Mouse (Mus musculus): ENCODE results near the gene Espn.

Gene Espn

DNA sequence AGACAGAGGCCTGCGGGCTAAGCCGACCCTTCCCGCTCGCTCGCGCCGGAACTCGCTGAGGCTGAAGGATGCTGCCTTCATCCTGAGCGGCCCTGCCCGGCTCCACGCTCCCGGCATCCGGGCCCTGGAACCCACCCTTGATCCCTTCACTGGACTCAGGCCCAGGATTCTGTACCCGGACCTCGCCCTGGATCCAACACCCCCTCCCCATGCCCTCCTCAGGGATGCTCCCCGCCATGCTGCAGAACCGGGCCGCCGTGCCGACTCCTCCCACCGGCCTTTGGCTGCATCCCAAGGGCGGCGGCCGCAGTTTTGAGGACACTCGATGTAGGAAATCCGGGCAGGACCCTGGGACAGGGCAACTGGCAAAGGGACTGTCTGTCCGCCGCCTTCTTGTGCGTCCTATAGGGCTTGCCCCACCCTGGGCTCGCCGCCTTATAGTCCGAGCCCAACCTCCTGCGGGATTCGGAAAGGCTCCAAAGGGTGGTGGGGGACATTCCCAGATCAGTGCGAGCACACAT, 26.2 kb upstream of the Espn start:
- no peak for DNase-seq (ENCODE audit: low read depth, low spot score)

DNA sequence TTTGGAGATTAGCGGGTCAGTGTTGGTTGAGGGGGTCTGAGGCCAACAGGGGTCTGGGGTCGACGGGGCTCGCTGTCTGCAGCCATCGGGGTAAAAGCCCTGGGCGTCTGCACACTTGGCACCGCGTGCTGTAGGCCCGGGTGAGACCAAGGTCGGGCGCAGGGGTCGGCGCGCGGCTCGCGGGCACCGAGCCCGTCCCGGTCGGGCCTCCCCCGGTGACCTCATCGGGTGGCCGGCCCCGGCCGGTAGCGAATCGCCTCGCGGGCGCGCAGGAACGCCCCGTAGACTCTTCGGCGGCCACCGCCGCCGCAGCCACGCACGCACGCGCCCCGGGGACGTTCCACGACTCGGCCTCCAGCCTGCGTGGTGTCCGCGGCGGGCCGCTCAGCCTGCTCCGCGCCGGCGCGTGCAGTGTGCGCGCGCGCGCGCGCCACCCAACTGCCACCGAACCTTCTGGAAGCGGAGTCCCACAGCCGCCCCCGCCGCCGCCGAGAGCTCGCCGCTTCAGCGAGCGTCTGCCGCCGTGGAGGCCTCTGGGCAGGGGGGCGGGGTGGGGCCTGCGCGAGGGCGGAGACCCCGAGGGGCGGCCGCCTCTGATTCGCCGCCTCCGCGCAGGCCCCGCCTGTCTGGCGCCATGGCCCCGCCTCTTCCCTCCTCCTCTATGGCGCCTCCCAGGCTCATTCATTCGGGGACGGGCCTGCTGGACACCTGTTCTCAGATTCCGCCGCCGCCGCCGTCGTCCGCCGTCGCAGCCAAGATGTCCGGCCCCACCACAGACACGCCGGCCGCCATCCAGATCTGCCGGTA, 25.6 kb upstream of the Espn start, which contains the start of gene Acot7:
Gene Acot7 (plus strand): TSS at position 598 of the 807 bp plus-strand sequence.
- DNase-seq (ENCODE audit: low read depth, low spot score) = peak; percentile 95

DNA sequence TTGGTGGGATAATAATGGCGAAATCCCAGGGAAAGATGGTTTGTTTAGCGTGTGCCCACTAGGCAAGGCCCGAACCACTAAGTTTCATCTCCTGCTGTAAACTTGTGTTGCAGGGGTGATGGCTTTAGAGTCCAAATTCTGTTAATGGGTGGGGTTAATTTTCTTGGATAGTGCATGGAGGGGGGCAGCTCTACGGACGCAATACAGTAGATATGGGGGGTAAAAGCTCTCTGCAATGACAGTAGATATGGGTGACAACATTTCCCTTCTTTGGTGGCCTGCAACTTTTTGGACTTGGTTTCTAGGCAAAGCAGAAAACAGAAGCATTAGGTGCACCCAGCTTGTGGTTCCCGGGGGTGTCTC, 25.0 kb upstream of the Espn start:
- DNase-seq (ENCODE audit: low read depth, low spot score) = no peak

DNA sequence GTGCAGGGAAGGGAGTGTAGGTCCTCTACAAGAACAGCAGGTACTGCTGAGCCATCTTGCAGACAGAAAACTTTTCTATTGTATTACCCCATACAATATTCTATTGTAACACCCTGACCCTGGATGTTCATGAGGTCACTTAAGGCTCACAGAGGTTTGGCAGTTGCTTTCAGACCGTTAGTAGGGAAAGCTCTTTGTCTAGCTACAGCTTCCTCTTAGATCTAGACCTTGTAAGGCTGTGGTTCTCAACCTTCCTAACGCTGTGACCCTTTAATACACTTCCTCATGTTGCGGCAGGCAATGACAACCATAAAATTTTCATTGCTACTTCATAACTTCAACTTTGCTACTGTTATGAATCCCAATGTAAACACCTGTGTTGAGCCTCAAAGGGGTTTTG, 24.5 kb upstream of the Espn start:
- peak; percentile 44 for DNase-seq (ENCODE audit: low read depth, low spot score)

DNA sequence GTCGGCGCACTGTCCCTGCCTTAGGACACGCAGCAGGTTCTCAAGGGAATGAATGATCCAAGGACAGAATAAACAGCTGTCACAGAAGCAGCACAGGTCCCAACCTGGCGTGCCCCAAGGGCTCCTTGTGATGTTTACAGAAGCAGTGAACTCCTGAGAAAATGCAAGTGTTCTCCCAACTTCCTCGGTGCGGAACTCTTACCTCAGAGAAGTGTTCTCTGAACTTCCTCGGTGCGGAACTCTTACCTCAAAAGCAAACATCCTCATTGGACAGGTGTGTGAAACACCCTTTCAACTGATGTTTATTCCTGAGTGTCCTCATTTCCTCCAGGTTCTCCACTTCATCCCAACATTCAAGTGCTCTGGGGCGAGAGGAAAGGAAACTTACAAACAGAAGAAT, 21.8 kb upstream of the Espn start:
- no peak for DNase-seq (ENCODE audit: low read depth, low spot score)

DNA sequence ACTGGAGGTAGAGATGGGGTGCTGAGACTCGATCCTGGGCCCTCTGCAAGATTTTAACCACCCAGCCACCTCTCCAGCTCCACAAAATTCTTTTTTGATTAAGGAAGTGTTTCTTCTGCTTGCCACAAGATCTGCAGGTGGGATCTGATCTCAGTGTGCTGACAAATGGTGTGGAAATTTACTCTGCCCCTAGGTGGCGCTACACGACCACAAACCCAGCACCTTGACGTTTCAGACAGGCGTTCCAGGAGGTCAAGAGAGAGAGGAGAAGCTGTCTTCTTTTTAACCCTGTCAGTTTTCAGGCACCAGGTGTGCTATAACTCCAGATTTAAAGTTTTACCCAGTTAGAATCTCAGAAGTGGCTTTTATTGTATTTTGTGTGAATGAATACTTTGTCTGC, 20.9 kb upstream of the Espn start:
- peak; percentile 87 for DNase-seq (ENCODE audit: low read depth, low spot score)

DNA sequence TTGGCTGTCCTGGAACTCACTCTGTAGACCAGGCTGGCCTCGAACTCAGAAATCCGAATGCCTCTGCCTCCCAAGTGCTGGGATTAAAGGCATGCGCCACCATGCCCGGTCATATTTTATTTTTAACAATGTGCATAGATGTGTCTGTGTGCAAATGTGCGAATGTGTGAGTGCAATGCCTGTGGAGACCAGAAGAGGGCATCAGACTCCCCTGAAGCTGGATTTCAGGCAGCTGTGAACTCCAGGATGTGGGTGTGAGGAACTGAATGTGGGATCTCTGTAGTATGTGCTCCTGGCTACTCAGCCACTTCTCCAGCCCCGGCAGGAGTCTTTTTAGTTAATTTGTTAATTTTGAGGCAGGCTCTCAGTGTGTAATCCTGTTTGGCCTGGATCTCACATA, 19.4 kb upstream of the Espn start:
- peak; percentile 53 for DNase-seq (ENCODE audit: low read depth, low spot score)

DNA sequence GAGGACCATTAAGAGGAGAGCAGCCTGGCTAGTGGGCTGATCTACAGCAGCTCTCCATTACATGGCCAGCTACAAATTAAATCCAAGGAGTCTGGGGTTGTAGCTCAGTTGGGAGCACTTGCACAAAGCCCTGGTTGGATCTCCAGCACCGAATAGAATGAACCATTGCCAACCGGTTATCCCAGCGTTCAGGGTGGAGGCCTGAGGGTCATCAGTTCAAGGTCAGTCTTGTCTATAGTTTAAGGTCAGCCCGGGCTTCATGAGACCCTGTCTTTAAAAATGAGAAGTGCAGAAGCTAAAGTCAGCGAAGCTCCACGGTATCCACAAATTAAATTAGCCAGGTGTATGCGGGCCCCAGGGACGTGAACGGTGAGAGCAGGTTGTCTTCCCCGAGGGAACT, 18.1 kb upstream of the Espn start:
- no peak for DNase-seq (ENCODE audit: low read depth, low spot score)

DNA sequence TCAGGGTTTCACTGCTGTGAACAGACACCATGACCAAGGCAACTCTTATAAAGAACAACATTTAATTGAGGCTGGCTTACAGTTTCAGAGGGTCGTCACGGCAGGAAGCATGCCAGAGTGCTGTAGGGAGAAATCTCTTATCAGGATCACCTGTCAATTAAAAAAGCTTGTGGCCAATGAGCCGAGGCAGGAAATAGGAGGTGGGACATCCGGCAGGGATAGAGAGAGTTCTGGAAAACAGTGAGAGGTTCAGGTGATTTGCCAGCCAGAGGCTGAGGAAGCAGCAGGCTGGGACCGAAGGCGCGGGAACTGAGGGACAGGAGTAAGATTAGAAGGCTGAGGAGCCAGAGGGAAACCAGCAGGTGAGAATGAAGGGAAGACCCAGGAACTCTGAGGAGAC, 16.9 kb upstream of the Espn start:
- no peak for DNase-seq (ENCODE audit: low read depth, low spot score)

GRCm38 (mm10) chr4:152168052-152168451, 15.9 kb upstream of the Espn start:
- no peak for DNase-seq (ENCODE audit: low read depth, low spot score)

- DNase-seq (ENCODE audit: low read depth, low spot score) = peak; percentile 93
Measured at GRCm38 (mm10) chr4:152165036-152165931, 13.1 kb upstream of the Espn start.

DNA sequence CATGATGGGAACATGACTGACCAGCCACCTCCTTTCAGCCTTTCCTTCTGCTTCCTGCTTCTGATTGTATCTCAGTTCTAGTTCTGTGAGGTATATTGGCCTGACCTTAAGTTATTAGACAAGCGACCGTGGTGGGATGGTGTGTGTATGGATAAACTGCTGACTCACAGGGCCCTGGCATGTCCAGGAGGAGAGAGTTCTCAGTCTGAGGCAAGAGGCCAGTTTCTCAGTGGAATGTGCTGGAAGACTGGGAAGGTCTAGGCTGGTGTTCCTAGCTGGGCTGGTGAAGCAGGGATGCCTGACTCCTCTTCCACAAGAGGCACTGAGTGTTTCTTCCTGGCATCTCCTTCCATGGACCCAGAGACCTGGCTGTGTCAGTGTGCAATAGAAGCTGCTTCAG, 10.6 kb upstream of the Espn start:
- no peak for DNase-seq (ENCODE audit: low read depth, low spot score)

GRCm38 (mm10) chr4:152161601-152162000, 9.4 kb upstream of the Espn start:
- DNase-seq (ENCODE audit: low read depth, low spot score) = no peak

DNA sequence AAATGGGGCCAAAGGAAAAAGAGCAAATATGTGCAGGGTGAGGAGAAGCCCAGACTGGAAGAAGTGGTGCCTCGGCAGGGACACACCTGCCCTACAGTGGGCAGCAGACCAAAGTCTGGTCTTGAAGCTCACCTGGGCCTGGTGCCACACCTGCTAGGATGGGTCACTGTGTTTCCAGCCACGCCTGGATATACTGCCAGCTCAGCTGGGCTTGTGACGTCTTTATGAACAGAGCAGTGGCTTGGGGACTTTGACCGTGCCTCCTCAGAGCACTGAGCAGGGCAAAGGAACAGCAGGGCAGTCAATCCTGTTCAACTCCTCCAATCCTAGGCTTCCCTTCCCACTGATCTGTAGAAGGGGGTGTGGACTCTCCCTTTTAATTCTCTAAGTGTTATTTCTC, 8.6 kb upstream of the Espn start:
- DNase-seq (ENCODE audit: low read depth, low spot score) = no peak

DNA sequence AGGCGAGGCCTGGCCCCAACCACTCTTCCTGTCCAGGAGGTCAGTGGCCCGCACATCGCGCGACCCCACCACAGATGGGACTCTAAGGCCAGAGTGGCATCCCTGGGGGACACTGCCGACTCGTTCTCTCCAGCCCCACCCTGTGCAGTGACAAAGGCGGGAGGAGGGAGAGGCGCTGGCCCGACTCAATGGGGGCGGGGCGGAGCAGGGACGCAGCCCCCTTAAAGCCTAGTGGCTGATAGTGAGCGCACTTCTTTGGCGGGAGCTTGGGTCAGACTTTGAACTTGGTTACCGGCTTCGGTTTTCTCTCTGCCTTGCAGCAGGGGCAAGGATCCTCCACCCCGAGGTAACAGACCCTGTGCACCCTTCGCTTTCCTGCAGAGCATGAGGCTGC, 7.1 kb upstream of the Espn start:
- DNase-seq (ENCODE audit: low read depth, low spot score) = no peak

DNA sequence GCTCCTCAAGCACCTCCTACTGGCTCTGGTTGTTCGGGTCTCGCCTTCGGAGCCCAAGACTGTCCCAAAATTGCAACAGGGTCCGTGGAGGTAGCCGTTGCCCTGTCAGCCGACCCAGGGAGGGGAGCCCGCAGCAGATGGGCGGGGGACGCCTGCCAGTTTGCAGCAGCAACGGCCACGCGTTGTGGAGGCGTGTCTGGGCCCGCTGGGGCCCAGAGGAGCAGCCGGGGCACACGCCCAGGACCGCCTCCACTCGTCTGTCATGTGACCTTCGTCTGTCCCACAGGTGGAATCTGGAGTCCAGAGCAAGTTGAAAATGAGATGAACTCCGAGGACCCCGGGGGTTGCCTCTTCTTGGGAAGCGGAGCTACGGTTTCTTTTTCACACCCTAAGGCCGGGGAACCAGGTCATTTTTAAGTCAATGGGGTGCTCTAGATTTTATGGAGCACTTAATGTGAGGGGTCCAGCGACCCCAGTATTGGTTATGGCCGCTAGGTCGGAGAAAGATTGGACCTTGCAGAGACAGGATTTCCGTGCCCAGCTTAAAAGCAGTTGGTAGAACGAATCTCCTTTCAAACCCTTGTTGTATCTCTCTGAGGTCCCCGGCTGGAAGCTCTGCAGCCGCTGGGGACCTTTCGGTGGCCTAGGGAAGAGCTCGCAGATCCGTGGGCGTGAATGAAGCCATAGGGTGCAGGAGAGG, 6.6 kb upstream of the Espn start, which contains the start of gene Hes2:
Gene Hes2 (plus strand): TSS at position 283 of the 700 bp plus-strand sequence.
- DNase-seq (ENCODE audit: low read depth, low spot score) = no peak

DNA sequence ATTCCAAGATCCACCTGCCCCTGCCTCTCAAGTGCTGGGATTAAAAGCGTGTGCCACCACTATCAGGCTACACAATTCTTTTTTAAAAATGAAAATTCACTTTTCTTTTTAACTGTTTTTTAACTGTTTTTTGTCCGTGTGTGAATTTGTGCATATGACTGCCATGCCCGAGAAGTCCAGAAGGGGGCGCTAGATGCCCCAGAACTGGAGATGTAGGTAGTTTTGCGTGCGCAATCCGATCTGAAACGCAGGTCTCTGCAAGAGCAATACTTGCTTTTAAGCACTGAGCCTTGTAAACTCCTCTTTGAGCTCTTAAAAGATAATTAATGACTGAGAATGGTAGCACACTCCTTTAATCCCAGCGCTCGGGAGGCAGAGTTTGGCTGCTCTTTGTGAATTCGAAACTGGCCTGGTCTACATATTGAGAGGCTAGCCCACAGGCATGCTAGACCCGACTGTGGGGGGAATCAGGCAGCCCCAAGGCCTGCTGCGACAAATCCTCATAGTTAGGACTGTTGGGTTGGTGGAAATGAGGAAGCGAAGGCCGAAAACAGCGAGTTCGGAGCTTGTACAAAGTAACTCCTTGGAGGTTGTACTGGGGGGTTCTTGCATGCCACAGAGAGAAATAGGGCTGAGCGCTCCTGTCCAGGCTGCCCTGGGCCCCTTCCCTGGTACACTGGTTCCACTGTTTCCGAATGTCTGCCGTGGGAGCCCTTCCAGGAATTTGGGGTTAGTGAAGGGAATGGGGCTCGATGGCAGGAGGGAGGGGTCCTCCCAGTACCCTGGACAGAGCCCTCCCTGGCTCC, 5.8 kb upstream of the Espn start:
- DNase-seq (ENCODE audit: low read depth, low spot score) = peak; percentile 72

DNA sequence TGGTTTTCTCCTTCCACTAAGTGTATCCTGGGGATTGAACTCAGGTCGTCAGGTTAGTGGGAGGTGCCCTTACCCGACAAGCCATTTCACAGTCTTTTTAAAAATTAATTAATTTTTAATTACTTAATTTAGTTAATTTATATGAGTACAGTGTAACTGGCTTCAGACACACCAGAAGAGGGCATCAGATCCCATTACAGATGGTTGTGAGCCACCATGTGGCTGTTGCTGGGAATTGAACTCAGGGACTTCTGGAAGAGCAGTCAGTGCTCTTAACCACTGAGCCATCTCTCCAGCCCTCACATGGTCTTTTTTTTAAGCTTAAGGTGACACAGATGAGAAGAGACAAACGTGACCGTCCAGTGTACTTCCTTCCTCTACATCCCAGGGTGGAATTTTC, 2.8 kb upstream of the Espn start:
- no peak for DNase-seq (ENCODE audit: low read depth, low spot score)

DNA sequence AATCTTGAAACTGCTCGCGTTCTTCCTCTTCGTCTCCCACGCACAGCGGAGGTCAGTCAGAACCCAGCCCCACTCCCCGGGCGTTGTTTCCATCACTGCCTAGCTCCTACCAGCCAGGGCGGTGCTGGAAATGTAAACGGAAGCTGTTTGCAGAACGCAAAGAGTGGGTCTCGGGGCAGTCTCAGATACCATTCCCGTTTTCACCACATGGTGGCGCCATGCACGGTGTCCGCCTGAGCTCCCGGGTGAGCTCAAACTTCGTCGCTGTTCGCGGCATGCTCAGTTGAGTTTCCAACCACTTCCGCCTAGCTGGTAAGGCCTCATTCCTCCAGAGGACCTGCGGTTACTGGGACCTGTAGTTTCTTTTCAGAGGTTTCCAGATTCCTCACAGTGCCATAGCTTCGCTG, 1.6 kb upstream of the Espn start:
- peak; percentile 94 for DNase-seq (ENCODE audit: low read depth, low spot score)

- DNase-seq (ENCODE audit: low read depth, low spot score) = no peak
Measured at GRCm38 (mm10) chr4:152151451-152151965, 663 bp downstream of the Espn start.

DNA sequence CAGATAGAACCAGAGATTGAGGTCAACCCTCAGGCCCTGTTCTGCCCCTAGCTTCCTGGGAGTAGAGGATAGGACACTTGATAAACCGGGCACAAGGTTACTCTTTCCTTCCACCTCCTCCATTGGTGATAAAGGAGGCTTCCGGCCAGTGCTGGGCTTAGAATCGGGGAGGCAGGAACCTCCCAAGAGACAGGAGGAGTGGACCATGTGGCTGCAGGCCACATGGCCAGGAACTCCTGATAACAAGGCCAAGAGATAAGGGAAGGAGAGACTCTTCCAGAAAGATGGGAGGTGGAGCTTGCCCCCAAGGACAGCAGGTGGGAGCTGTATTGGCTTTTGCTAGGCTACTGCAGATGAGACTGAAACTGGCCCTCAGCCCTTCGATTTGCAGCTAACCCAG, 1.6 kb downstream of the Espn start:
- no peak for DNase-seq (ENCODE audit: low read depth, low spot score)
